Mouse (Mus musculus) ovary, postnatal 36 days (tissue): ENCODE measurements around the gene Runx3.

Experiments used
- DNase-seq: peaks from one replicate; pipeline ENCODE4 v3.0.0; 2022; ENCODE audit warnings: low spot score, mixed read lengths

The Runx3 gene

GRCm38 (mm10) chr4:135150031-135150801 is 29.8 kb downstream of the Runx3 start:
- peak; percentile 71 for DNase-seq

- no peak for DNase-seq
These were observed 30.9 kb downstream of the Runx3 start for GRCm38 (mm10) chr4:135151111-135151987.

- no peak for DNase-seq
These were observed 31.6 kb downstream of the Runx3 start for GRCm38 (mm10) chr4:135151988-135152594.

DNA sequence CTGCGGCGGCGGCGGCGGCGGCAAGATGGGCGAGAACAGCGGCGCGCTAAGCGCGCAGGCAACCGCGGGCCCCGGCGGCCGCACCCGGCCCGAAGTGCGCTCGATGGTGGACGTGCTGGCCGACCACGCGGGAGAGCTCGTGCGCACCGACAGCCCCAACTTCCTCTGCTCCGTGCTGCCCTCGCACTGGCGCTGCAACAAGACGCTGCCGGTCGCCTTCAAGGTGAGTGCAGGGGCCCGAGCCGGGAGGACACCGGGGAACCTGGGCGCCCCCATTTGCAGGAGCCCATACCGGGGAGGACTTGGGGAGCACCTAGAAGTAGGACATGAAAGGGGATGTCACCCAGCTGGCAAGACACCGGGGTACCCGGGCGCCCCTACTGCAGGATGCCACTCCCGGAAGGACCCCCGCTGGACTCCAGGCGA is 32.4 kb downstream of the Runx3 start:
- peak; percentile 33 for DNase-seq

DNA sequence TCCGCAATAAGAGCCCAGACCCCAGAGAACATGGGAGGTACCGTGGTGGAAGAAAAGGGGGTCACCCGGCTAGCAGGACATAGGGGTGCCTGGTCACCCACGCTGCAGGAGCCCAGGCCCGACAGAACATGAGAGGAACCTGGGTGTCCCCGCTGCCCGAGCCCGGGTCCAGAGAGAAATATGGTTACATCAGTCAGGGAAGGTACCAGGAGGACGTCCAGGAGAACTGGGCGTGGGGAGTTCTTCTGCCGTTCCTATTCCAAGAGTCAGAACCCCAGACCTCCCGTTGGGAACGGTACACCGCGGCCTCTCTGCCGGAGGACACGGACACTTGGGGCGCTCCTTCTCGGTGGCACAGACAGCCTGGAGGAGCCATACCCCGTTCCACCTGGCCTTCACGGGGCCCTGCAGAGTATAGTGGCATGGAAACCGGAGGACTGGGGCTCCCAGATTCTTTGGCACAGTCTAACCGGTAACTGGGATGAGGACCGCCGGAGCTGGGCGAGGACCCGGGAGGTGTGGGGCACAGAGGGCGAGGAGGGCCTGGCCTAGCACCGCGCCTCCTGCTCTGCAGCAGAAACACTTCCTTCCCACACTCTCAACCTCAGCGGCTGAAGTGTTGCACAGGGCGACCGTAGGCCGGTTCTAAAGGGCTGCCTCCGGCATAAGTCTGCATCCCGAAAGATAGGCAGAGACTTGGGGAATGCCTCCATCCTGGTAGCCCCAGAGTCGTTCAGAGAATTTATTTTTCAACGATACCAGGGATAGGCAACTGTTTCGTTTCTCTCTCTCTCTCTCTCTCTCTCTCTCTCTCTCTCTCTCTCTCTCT is 33.0 kb downstream of the Runx3 start:
- DNase-seq, result no peak

- DNase-seq, result no peak
These were observed 33.9 kb downstream of the Runx3 start for GRCm38 (mm10) chr4:135154089-135154949.

- DNase-seq, result no peak
These were observed 34.8 kb downstream of the Runx3 start for GRCm38 (mm10) chr4:135155106-135155800.

- DNase-seq, result no peak
These were observed 35.5 kb downstream of the Runx3 start for GRCm38 (mm10) chr4:135155805-135156469.

DNA sequence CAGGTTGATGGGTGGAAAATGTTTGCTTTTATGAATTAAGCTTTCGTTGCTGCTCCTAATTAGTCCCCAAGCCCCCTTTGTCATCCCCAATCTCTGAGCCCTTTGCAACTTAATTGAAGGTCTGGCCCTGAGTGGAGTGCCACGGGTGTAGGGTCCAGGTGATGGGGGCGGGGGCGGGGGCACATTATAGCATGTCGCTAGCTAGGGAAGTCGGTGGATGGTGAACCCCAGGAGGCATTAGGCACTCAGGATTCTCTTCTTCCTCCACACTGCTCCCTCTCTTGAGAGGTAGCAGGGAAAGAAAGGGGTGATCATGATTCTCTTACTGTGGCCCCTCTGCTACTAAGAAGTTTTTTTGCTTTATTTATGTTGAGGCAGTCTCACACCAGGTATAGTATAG is 36.1 kb downstream of the Runx3 start:
- no peak for DNase-seq

DNA sequence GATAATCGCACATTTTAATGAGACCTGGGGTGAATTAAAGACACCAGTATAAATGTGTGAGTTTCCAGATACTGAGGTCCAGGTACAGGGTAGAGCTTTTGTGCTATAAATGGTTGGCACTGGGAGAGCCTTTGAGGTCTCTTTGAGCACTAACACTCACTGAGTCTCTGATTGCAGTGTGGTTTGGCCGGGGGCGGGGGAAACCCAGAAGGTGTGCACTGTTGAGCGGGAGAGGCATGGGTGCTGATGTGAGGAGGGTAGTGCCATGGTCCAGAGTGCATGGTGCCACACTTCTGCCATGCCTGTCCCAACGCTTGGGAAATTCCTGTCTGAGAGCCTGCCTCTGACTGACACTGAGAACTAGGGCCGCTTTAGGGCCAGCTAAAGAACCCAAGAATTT is 36.9 kb downstream of the Runx3 start:
- DNase-seq, result no peak

DNA sequence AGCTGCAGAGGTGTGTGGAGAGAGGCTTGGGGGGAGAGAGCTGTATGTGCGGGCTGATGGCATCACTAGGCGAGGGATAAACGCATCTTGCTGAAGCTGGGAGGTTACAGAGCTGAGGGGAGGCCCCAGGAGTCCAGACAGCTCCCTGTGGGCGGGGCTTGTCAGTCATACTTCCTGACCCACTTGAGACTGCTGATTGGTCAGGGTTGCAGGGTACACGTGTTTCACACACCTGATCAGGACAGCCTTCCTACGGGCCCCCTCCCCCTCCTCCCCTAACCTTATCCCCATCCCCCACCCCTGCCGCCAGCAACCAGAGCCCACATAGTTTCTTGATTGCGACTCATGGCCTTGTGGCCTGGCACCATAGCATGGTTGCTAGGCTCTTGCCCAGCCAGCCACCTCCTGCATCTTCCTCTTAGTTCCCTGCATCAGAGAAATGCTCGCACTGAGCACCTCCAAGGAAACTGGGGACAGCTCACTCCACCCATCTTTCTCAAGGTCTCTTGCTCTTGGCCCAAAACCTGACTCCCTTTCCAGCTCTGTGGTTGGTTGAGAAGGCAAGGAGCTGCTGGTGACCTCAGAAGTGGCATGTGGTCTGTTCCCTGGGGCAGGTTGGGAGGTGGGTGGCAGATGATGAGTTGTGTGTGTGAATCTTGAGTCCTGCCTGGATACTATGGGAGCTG is 38.4 kb downstream of the Runx3 start:
- DNase-seq, result no peak

GRCm38 (mm10) chr4:135159663-135160062 is 39.2 kb downstream of the Runx3 start:
- DNase-seq, result no peak

DNA sequence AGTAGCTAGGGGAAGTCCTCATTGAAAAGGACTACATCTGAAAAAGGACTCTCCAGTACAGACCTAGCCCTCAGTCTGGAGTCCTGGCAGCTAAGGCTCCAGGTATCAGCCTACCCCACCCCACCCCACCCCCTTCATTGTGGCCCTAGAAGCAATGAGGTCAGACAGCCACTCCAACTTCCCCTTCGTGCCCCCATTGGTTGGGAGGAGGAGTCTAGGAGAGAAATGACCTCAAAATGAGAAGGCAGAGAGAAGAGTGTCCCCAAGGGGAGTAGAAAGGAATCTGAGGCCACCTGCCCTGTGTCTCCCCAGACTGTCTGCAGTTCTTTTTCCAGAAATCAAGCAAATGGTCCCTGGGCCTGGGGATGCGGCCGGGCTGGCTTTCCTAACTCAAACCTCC is 39.7 kb downstream of the Runx3 start:
- no peak for DNase-seq

GRCm38 (mm10) chr4:135161441-135161840 is 41.0 kb downstream of the Runx3 start:
- DNase-seq, result no peak

DNA sequence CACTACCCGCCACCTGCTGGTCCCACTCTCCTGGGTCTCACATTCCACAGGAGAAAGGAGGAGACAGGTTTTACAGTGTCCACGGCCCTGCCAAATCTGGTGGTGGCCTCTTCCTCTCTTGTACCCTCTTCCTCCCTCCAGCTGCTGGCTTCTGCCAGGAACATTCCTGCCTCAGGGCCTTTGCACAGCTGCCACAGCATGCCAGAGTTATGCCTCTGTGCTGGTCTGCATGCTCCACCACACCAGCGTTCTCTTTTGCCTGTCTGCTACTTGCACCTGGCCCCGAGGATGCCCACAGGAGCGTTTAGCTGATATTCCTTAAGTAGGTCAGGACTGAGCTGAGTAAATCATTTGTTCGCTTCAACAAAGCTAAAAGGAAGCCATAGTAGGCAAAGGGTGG is 45.3 kb downstream of the Runx3 start:
- DNase-seq, result no peak

- DNase-seq, result no peak
These were observed 46.2 kb downstream of the Runx3 start for GRCm38 (mm10) chr4:135166413-135167225.

DNA sequence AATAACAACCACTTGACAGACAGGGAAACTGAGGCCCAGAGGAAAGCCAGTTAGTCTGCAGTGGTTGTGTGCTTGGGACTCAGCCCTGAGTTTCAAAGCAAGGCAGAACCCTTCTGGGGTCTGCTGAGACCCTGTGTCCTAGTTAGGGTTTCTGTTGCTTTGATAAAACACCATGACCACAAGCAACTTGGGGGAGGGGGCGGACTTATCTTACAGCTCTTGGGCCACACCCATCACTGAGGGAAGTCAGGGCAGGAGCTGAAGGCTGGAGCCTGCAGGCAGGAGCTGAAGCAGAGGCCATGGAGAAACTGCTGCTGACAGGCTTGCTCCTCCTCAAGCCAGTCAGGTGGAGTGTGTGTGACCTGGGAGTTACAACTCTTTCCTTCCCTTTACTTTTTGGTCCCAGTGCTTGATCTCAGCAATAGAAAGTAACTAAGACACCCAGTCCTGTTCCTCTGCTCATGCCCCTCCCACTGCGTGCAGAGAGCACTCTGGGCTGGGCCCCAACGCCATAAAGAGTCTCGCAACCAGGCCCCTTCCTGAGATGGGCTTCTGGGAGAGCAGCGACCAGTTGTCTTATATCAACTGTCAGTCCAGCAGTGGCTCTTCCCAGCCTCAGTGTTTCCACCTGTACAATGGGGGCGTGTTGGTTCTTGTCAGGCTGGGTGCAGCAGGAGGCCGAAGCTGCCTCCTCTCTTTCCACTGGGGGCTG is 47.5 kb downstream of the Runx3 start:
- no peak for DNase-seq

DNA sequence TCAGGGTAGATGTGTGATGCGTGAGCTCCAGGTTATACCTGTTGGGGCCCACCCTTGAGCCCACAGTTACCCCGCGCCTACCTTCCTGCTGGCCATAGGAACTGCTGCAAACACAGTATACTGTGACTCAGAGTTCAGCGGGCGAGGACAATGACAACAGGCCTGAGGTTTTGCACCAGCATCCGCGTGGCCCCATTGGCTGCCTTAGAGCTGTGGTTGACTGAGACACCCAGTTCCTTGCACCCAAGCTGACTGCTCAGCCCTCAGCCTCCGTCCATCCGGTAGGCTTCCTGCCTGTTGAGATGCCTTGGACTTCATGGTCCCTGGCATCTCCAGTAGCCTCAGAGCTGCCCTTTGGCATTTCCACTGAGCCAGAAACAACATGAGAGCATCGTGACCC is 48.6 kb downstream of the Runx3 start:
- no peak for DNase-seq
